Mouse (Mus musculus) ovary, adult 18-20 months (tissue): ENCODE results near the gene Actr10.

Experiments
- DNase-seq: peaks from one replicate; pipeline ENCODE4 v3.0.0; 2022; ENCODE audit warnings: low spot score, mixed read lengths

Actr10 gene

GRCm38 (mm10) chr12:70937571-70938384, at the start of gene Actr10:
TSS of gene Actr10 (plus strand) at chr12:70937857.
- peak; percentile 87 for DNase-seq

- no peak for DNase-seq
Measured at GRCm38 (mm10) chr12:70890405-70890804, 47.3 kb upstream of the Actr10 start.

- DNase-seq, result no peak
Measured at GRCm38 (mm10) chr12:70890874-70891470, 46.7 kb upstream of the Actr10 start.

- DNase-seq, result no peak
Measured at GRCm38 (mm10) chr12:70895275-70895674, 42.4 kb upstream of the Actr10 start.

- no peak for DNase-seq
Measured at GRCm38 (mm10) chr12:70896068-70896467, 41.6 kb upstream of the Actr10 start.

GRCm38 (mm10) chr12:70897434-70897833, 40.2 kb upstream of the Actr10 start:
- no peak for DNase-seq

GRCm38 (mm10) chr12:70898450-70898849, 39.2 kb upstream of the Actr10 start:
- DNase-seq, result no peak

- DNase-seq, result no peak
Measured at GRCm38 (mm10) chr12:70904471-70904870, 33.2 kb upstream of the Actr10 start.

- DNase-seq, result no peak
Measured at GRCm38 (mm10) chr12:70906867-70907266, 30.8 kb upstream of the Actr10 start.

- no peak for DNase-seq
Measured at GRCm38 (mm10) chr12:70907651-70908050, 30.0 kb upstream of the Actr10 start.

- DNase-seq, result no peak
Measured at GRCm38 (mm10) chr12:70908076-70908475, 29.6 kb upstream of the Actr10 start.

GRCm38 (mm10) chr12:70910241-70910720, 27.4 kb upstream of the Actr10 start:
- DNase-seq, result peak; percentile 33

- peak; percentile 68 for DNase-seq
Measured at GRCm38 (mm10) chr12:70911029-70911428, 26.6 kb upstream of the Actr10 start.

- no peak for DNase-seq
Measured at GRCm38 (mm10) chr12:70911676-70912379, 25.8 kb upstream of the Actr10 start.

- DNase-seq, result no peak
Measured at GRCm38 (mm10) chr12:70913429-70913828, 24.2 kb upstream of the Actr10 start.

- DNase-seq, result no peak
Measured at GRCm38 (mm10) chr12:70914387-70914786, 23.3 kb upstream of the Actr10 start.

- no peak for DNase-seq
Measured at GRCm38 (mm10) chr12:70929781-70930180, 7.9 kb upstream of the Actr10 start.

- no peak for DNase-seq
Measured at GRCm38 (mm10) chr12:70937150-70937549, 507 bp upstream of the Actr10 start.

GRCm38 (mm10) chr12:70940806-70941205, 3.1 kb downstream of the Actr10 start:
- no peak for DNase-seq

- DNase-seq, result no peak
Measured at GRCm38 (mm10) chr12:70944181-70944580, 6.5 kb downstream of the Actr10 start.

GRCm38 (mm10) chr12:70946585-70947256, 9.1 kb downstream of the Actr10 start:
- no peak for DNase-seq

GRCm38 (mm10) chr12:70958640-70959039, 21.0 kb downstream of the Actr10 start:
- DNase-seq, result no peak
